Mouse (Mus musculus): Measurements from ENCODE around the gene Gnat1.

Gnat1 gene

GRCm38 (mm10) chr9:107669480-107669945 lies 10.0 kb downstream of the Gnat1 start, which contains the start of gene Slc38a3:
Gene Slc38a3, minus strand, starts transcription at chr9:107669530.
- ChIA-PET POLR2A (interaction anchor here in 1 of 4 experiments (0.9 to 1.6 kb wide), 5 partner anchors 10 to 24 kb away, joined by 3 to 5 read pairs (median 4); no protein-coding TSS in a partner anchor), CTCF (interaction anchor here in 3 of 4 experiments (0.5 to 3.6 kb wide), 7 partner anchors 7 to 54 kb away, joined by 3 to 23 read pairs (median 11); partner anchors contain the start of gene Gnai2 (in 1 of the 3))

GRCm38 (mm10) chr9:107668916-107669315 lies 10.6 kb downstream of the Gnat1 start:
- ChIA-PET CTCF (interaction anchor here (0.5 to 3.6 kb wide), 9 partner anchors 8 to 800 kb away, joined by 3 to 23 read pairs (median 9); partner anchors contain the start of gene Gnai2 (in 1 of the 4)), POLR2A (interaction anchor here in 2 of 4 experiments (0.7 to 1.7 kb wide), 11 partner anchors 9 to 94 kb away, joined by 3 to 5 read pairs (median 5); partner anchors contain the start of genes Hyal1 (in 1 of the 2) and Ifrd2 (in 1 of the 2))

- CTCF ChIA-PET, result interaction anchor here (0.6 to 3.6 kb wide), 7 partner anchors 9 to 42 kb away, joined by 3 to 23 read pairs (median 11); no protein-coding TSS in a partner anchor
- POLR2A ChIA-PET, result interaction anchor here in 2 of 4 experiments (0.6 to 1.7 kb wide), 11 partner anchors 9 to 106 kb away, joined by 3 to 5 read pairs (median 4); partner anchors contain the start of genes Hyal1 (in 1 of the 2) and Ifrd2 (in 1 of the 2)
Measured at GRCm38 (mm10) chr9:107668011-107668410, 11.5 kb downstream of the Gnat1 start.

- ChIA-PET POLR2A (interaction anchor here in 2 of 4 experiments (0.7 to 6.0 kb wide), 18 partner anchors 8 to 92 kb away, joined by 3 to 44 read pairs (median 4); partner anchors contain the start of genes Gnat1 (in 1 of the 2) and Sema3b (in 1 of the 2)), CTCF (interaction anchor here (0.8 to 3.6 kb wide), 17 partner anchors 9 to 234 kb away, joined by 3 to 23 read pairs (median 6); no protein-coding TSS in a partner anchor)
Measured at GRCm38 (mm10) chr9:107667219-107667618, 12.3 kb downstream of the Gnat1 start.

- ChIA-PET POLR2A (interaction anchor here in 3 of 4 experiments (0.6 to 6.0 kb wide), 20 partner anchors 8 to 603 kb away, joined by 3 to 44 read pairs (median 4); partner anchors contain the start of genes Gnat1 (in 1 of the 3) and Sema3b (in 1 of the 3)), CTCF (interaction anchor here (0.6 to 3.6 kb wide), 22 partner anchors 9 to 428 kb away, joined by 3 to 23 read pairs (median 5); partner anchors contain the start of gene Apeh (in 1 of the 4))
Measured at GRCm38 (mm10) chr9:107666751-107667205, 12.7 kb downstream of the Gnat1 start.

GRCm38 (mm10) chr9:107665308-107665707 lies 14.2 kb downstream of the Gnat1 start:
- CTCF ChIA-PET, result interaction anchor here in 2 of 4 experiments (1.2 to 2.3 kb wide), 5 partner anchors 9 to 25 kb away, joined by 3 to 11 read pairs (median 3); no protein-coding TSS in a partner anchor
- POLR2A ChIA-PET, result interaction anchor here in 2 of 4 experiments (0.7 to 6.0 kb wide), 5 partner anchors 10 to 85 kb away, joined by 3 to 44 read pairs (median 15); partner anchors contain the start of gene Gnat1 (in 1 of the 2)

GRCm38 (mm10) chr9:107663525-107663924 lies 16.0 kb downstream of the Gnat1 start:
- ChIA-PET CTCF (interaction anchor here in 3 of 4 experiments (0.5 to 3.2 kb wide), 6 partner anchors 11 to 71 kb away, joined by 3 to 19 read pairs (median 4); no protein-coding TSS in a partner anchor), POLR2A (interaction anchor here in 1 of 4 experiments (1.4 to 6.0 kb wide), 2 partner anchors 13 to 28 kb away, joined by 4 to 44 read pairs; partner anchors contain the start of genes Gnai2 and Gnat1)

GRCm38 (mm10) chr9:107662342-107662741 lies 17.2 kb downstream of the Gnat1 start:
- ChIA-PET CTCF (interaction anchor here in 3 of 4 experiments (0.6 to 3.2 kb wide), 8 partner anchors 10 to 271 kb away, joined by 3 to 19 read pairs (median 3); no protein-coding TSS in a partner anchor), POLR2A (interaction anchor here in 3 of 4 experiments (0.6 to 6.0 kb wide), 6 partner anchors 11 to 538 kb away, joined by 3 to 44 read pairs (median 4); partner anchors contain the start of gene Gnat1 (in 1 of the 3))

GRCm38 (mm10) chr9:107660777-107661176 lies 18.7 kb downstream of the Gnat1 start:
- POLR2A ChIA-PET, result interaction anchor here in 3 of 4 experiments (0.5 to 1.5 kb wide), 5 partner anchors 15 to 107 kb away, joined by 3 to 5 read pairs (median 4); no protein-coding TSS in a partner anchor
- CTCF ChIA-PET, result interaction anchor here in 2 of 4 experiments (1.1 to 2.7 kb wide), 3 partner anchors 14 to 16 kb away, joined by 3 to 14 read pairs (median 4); no protein-coding TSS in a partner anchor

GRCm38 (mm10) chr9:107659961-107660360 lies 19.6 kb downstream of the Gnat1 start:
- POLR2A ChIA-PET, result interaction anchor here in 2 of 4 experiments (0.6 to 1.5 kb wide), 6 partner anchors 9 to 47 kb away, joined by 3 to 5 read pairs (median 4); partner anchors contain the start of genes Gnai2 (in 1 of the 2) and Slc38a3 (in 1 of the 2)
- CTCF ChIA-PET, result interaction anchor here in 2 of 4 experiments (0.6 to 2.7 kb wide), 5 partner anchors 13 to 17 kb away, joined by 3 to 14 read pairs (median 4); no protein-coding TSS in a partner anchor

GRCm38 (mm10) chr9:107659551-107659950 lies 20.0 kb downstream of the Gnat1 start:
- ChIA-PET POLR2A (interaction anchor here in 3 of 4 experiments (0.6 to 1.5 kb wide), 6 partner anchors 9 to 47 kb away, joined by 3 to 5 read pairs (median 4); partner anchors contain the start of genes Gnai2 (in 1 of the 3) and Slc38a3 (in 1 of the 3)), CTCF (interaction anchor here in 2 of 4 experiments (0.6 to 2.7 kb wide), 6 partner anchors 13 to 18 kb away, joined by 3 to 14 read pairs (median 4); no protein-coding TSS in a partner anchor)

- CTCF ChIA-PET, result interaction anchor here in 3 of 4 experiments (1.1 to 1.7 kb wide), 6 partner anchors 11 to 45 kb away, joined by 3 to 11 read pairs (median 4); no protein-coding TSS in a partner anchor
- POLR2A ChIA-PET, result interaction anchor here in 2 of 4 experiments (0.6 to 1.4 kb wide), 9 partner anchors 9 to 82 kb away, joined by 3 to 5 read pairs (median 4); partner anchors contain the start of genes Hyal1 (in 1 of the 2) and Slc38a3 (in 1 of the 2)
Measured at GRCm38 (mm10) chr9:107658096-107658495, 21.4 kb downstream of the Gnat1 start.

- ChIA-PET CTCF (interaction anchor here in 3 of 4 experiments (1.1 to 2.3 kb wide), 8 partner anchors 11 to 44 kb away, joined by 3 to 13 read pairs (median 4); no protein-coding TSS in a partner anchor), POLR2A (interaction anchor here in 2 of 4 experiments (0.5 to 3.5 kb wide), 13 partner anchors 9 to 211 kb away, joined by 3 to 15 read pairs (median 3); partner anchors contain the start of genes Gnai2 (in 1 of the 2), Hyal1 (in 1 of the 2) and Slc38a3 (in 1 of the 2))
Measured at GRCm38 (mm10) chr9:107657144-107657543, 22.4 kb downstream of the Gnat1 start.

- CTCF ChIA-PET, result interaction anchor here (0.5 to 2.9 kb wide), 8 partner anchors 8 to 177 kb away, joined by 3 to 12 read pairs (median 4); no protein-coding TSS in a partner anchor
Measured at GRCm38 (mm10) chr9:107654585-107654984, 24.9 kb downstream of the Gnat1 start.

GRCm38 (mm10) chr9:107653474-107653873 lies 26.0 kb downstream of the Gnat1 start:
- ChIA-PET POLR2A (interaction anchor here in 1 of 4 experiments (0.8 to 3.5 kb wide), 2 partner anchors 13 to 119 kb away, joined by 4 to 15 read pairs; no protein-coding TSS in a partner anchor), CTCF (interaction anchor here in 2 of 4 experiments (1.1 to 2.9 kb wide), 3 partner anchors 8 to 85 kb away, joined by 3 to 12 read pairs (median 7); no protein-coding TSS in a partner anchor)

More at GRCm38 (mm10) chr9:107654585-107654984, 24.9 kb downstream of the Gnat1 start:
- POLR2A ChIA-PET, result interaction anchor here in 3 of 4 experiments (0.6 to 3.5 kb wide), 5 partner anchors 11 to 243 kb away, joined by 3 to 15 read pairs (median 4); partner anchors contain the start of gene Gnai2 (in 1 of the 3)

- ChIA-PET CTCF (interaction anchor here in 3 of 4 experiments (0.7 to 1.8 kb wide), 7 partner anchors 19 to 254 kb away, joined by 3 to 9 read pairs (median 4); partner anchors contain the start of gene Slc38a3 (in 1 of the 3)), POLR2A (interaction anchor here in 3 of 4 experiments (0.6 to 2.2 kb wide), 9 partner anchors 11 to 313 kb away, joined by 3 to 7 read pairs (median 3); partner anchors contain the start of gene Gnai2 (in 1 of the 3))
Measured at GRCm38 (mm10) chr9:107650708-107651481, 28.6 kb downstream of the Gnat1 start.

All from embryonic stem cell, embryonic (primary cell).